Mouse (Mus musculus) cerebellum, postnatal 36 days (tissue): ENCODE data around the gene Rsph1.

Experiments
- DNase-seq, 2 experiments: peaks; one replicate each; pipeline ENCODE4 v3.0.0; 2021 to 2022; ENCODE audit warnings: mixed read lengths in 2 of 2

Rsph1 gene

DNA sequence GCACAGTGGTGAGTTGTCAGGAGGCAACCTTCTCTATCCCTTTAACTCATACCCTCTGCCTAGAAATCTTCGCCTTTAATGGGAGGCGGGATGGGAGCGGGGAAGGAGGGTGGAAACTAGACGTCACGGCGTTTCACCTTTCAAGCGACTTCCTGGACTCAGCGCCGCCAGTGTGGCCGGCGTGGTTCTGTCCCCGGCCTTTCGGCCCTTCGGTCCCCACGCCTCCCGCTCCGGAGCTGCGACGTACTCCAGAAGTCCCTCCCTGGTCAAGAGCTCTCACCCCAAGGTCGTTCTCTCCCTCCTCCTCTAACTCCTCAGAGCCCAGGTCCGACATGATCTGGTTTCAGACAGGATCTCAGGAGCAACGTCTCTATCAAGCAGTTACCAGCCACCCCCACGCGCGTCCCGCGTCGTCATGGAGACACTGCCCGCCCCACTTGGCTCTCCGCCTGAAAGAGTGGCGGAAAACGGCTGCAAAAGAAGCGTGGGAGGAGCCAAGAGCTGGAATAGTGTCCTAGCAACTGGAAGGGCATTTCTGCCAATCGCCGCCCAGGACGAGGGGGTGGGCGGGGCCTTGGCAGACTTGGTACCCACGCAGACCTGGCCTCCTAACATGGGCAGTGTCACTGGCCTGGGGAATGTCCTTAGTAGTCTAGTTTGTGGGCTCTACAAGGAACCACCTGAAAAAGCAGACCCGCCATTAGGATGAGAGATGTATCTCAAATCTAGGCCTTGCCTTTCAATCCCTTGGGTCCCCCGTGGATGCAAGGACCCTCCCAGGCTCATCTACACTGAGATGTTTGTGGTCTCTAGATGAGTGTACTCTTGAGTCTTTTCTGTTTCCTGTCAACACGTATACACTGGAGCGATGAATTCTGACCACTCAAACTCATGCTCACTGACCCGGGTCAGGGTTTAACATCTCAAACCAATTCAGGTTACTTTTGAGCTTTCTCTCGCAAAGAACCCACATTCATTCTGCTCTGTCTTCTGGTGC is at the start of gene Rsph1:
TSS of gene Rsph1 (minus strand) at position 462 of the 997 bp plus-strand sequence.
- DNase-seq, result peak; percentile 92 to 95

GRCm38 (mm10) chr17:31326220-31326852 is 49.2 kb upstream of the Rsph1 start:
- DNase-seq, result no peak

DNA sequence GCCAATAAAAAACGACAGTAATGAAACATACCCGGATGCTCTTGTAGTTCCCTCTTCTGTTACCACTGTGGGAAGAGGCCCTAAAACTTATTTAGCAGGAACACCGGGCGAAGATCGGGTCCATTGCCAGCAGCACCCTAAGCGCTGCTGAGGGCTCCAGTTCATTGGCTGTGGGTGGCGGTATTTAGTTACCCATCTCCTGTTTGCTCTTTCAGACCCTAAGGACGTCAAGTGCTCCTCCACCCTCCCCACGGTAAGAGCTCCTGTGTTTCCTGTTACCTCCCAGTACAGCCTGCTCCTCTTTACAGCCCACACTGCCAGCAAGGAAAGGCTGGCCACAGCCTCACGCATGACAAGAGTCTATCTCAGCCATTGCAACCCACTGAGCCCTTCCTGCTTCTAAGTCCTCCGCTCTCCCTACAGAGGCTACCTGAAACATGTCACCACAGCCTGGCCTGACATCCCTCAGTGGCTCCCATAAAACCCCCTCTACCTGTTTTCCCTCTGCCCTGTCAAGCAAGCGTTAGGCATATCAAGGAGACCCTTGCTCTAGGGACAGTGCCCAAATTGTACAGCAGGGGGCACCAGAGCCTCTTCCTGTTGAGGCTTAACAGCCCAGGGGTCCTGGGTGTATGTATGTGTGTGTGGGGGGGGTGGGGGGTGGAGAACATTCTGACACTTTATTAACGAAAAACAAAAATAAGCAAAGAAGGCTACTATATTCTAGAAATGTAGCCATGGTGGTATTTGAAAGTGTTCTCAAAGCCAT is 48.5 kb upstream of the Rsph1 start:
- DNase-seq, result peak in 1 of 2 experiments; percentile 35

- DNase-seq, result no peak
These were observed 47.0 kb upstream of the Rsph1 start for GRCm38 (mm10) chr17:31324227-31324626.

DNA sequence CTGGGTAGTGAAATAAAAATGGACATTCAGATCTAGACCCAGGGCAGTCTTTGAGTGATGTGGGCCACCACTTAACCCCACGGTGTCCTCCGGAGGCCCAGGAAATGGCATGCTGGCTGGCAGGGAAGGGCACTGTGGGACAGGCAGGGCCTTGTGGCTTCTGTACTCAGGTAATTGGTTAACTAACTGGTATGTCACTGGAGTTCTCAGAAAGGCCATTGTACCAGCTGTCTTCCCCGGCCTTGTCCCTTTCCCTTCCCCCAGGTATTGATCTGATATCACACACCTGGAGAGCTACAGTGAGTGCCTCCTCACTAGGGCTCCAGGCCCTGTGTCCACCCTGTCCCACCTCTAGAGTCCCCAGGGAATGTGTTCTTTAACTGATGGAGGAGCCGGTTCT is 46.2 kb upstream of the Rsph1 start:
- no peak for DNase-seq

DNA sequence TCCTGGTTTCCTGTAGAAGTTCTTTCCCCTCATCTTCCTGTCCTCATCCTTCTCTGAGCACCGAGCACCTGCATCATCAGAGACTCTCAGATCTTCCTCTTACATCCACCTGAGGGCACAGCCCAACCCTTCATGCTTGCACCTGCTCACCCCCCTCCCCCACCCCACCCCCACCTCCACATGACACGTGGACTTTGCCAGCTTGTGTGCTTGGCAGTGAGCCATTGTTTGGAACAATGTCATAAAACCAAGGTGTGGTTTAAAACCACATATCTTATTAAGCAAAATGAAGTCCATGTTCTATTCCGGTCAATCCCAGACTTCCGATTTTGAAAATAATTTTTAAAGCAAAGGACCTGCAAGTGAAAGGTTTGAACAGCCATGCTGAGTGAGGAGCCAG is 45.3 kb upstream of the Rsph1 start:
- DNase-seq, result no peak

DNA sequence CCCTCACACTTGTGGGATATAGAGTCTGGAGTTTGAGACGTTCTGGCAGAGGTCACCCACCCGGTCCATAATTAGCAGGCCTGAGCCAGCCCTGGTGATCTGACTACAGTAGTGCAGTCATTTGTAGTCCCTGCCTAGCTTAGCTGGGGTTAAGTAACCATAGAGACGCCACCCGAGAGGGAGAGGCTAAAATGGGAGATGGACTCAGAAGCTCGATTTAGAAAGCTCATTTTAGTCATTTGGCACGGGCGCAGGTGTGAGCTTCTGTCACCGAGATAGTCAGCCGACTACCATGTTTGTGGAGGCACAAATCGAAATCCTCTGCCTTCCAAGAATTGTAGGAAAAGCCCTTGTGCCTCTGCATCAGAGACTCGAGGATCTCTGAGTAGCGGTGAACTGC is 44.2 kb upstream of the Rsph1 start:
- DNase-seq, result peak; percentile 65 to 71

- no peak for DNase-seq
These were observed 42.0 kb upstream of the Rsph1 start for GRCm38 (mm10) chr17:31318906-31319767.

DNA sequence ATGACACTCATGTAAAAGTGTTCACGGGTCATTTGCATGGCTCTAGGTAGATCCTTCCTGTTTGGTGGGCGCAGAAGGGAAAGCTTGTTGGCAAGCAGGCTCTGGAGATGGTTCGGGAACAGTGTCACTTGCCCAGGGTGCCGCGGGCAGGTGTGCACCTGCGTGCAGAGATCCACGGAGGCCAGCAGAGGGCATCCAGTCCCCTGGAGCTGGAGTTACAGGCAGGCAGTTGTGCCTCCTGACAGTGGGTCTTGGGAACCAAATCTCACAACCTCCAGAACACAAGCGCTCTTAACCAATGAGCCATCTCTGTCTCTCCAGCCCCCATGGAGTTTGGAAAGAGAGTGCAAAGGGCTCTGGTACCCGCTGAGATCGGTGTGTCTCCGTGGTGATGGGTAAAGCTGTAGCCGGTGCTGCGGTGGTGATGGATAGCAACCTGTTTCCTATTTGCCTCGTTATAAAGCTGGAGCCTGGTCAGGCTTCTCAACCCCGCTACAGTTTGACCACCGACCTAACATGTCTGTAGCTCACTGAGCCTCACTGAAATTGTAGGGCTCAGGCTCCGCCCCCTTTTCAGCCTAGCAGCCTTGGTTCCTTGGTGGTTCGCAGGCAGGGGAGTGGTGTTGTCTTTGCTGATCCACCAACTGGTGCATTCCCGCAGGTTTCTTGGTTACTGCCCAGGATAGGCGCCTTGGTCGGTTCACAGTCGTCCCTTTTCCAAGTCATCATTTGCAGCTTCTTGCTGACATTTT is 40.5 kb upstream of the Rsph1 start:
- DNase-seq, result peak in 1 of 2 experiments; percentile 39

- DNase-seq, result no peak
These were observed 39.8 kb upstream of the Rsph1 start for GRCm38 (mm10) chr17:31316998-31317397.

DNA sequence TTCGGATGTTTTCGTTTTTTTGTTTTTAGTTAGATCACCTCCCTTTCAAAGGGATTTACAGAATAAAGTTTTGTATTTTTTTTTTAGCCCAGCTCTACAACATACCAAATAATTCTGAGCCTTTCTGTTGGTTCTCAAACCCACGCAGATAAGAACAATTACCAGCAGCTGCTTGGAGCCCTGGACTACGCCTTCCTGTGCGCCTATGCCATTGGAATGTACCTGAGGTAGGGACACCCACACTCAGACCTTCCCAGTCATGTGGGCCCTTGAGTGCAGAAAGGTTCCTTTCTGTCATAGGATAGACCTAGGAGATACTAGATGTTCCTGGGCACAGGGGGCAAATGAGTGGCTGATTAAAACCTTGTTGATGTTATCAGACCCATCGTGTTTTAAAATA is 38.8 kb upstream of the Rsph1 start:
- no peak for DNase-seq

- no peak for DNase-seq
These were observed 38.0 kb upstream of the Rsph1 start for GRCm38 (mm10) chr17:31315046-31315792.

DNA sequence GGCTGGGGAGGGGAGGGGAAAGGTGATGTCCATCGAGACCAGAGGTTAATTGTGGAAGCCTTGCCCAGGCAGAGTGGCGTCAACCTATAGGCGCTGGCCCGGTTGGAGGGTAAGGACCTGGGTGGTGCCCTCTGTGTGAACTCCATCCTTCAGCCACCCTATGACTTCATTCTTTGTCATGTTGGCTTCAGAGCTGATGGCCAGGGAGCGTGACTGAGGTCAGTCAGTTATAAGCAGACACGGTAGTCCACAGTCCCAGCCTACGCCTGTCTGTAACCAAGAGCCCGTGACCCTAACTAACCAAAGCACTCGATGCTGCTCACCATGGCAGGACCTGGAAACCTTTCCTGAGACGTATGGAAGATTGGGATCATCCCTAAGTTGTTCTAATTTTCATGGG is 35.5 kb upstream of the Rsph1 start:
- no peak for DNase-seq

- no peak for DNase-seq
These were observed 33.9 kb upstream of the Rsph1 start for GRCm38 (mm10) chr17:31311047-31311446.

GRCm38 (mm10) chr17:31309281-31309793 is 32.2 kb upstream of the Rsph1 start:
- DNase-seq, result no peak

DNA sequence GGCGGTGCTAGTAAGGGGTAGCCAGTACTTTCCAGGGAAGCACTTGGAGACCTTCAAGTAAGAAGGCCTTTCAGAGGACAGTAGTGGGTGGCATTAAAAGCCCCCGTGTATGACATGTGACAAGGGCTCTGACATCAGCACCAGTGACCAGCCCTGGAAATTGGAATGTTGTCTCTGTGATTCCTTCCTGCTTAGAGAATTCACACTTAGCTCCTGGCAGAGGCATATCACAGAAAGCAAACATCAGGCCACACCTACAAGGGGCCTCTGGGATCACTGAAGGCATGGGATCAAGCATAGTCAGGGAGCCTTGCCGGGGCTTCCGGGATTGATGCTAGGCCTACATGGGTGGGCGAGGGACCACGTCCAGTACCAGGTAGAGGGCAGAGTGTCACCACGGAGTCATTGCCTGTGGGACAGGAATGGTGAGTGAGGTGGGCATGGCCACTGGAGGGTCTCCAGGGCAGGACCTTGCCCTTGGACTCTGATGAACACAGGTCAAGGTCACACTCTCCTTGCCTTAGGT is 31.2 kb upstream of the Rsph1 start:
- DNase-seq, result no peak

DNA sequence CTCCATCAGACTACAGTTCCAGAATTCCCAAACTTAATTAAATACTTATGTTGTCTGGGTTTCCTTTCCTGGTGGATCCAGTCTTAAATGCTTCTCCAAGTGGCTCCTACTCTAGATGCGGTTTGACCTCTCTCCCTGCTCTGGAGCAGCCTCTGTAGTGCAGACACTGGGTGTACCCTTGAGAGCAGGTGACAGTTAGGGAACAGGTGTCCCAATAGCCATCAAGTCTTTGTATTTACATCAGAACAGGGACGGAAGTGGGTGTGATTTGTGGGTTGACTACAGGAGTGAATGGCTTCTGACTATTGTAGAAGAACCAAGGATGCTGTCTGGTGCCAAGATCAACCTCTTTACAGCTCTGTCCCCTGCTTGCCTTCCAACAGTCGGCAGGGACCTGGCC is 30.6 kb upstream of the Rsph1 start:
- no peak for DNase-seq

DNA sequence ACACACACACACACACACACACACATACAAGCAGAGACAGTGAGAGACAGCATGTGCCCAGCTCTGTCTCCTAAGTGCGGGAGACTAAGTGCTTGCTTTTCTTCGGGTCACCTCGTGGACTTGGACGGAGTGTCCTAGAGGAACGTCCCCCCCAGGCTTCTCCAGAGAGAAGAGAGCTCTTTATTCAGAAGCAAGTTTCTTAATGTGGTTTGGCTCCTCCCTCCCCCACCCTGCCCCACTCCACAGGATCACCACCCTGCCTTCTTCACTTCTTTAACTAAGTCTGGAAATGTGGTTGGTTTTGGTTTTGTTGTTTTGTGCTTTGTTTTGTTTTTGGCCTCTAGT is 28.6 kb upstream of the Rsph1 start:
- DNase-seq, result no peak

DNA sequence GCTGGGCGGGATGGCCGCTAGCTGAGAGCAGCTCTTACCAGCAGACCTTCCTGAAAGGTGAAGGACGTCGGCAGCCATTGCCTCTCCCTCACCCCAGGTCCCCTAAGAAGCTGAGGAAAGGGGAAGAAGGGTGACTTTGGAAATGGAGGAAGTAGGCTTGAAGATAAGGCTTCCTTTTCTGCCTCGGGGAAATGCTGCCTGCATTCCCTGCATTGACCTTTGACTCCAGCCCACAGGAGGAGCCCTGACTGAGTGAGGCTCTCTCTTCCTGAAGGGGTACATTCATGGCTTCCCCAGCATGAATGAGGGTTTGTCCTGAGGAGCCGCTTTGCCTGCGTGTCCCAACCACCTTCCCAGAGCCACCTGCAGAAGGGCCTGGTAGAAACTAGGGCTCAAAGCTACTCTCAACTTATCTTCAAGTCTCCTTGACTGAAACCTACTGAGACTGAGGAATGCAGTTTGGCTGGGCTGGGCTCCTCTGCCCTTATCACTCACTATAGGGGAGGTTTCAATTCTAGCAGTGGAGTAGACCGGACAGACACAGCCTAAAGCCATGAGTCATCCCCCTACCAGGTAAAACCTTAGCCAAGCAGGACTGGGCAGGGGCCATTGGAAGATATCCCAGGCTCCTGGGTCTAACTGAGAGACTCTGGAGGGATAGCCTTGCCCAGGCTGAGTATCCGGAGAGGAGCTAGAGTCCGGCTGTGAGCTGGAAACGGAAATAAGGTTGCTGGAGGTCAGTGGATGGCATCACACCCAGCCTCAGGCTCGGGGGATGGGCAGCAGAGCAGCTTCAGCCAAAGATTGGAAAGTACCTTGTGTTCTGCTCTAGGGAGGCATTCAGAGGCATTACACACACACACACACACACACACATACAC is 28.0 kb upstream of the Rsph1 start:
- DNase-seq, result peak in 1 of 2 experiments; percentile 33
